Mouse (Mus musculus): ENCODE measurements around the gene Rbm17. TPM values are rescaled to one million over a fixed set of nuclear protein-coding genes. Genes with fewer than 3 reads are reported as not detected.
"Not testable (repeated sequence)": the region's sequence is repeated elsewhere in the genome, so short reads cannot be mapped to it uniquely, and the experiment has no call there.

The Rbm17 gene
- polyA plus RNA-seq, 1 experiment from 2014 or later, result 125 TPM

GRCm38 (mm10) chr2:11606718-11607117, 2.8 kb upstream of the Rbm17 start:
- WGBS, result 81% methylated on average over 4 of the region's 4 CpGs
- not testable (repeated sequence) for H3K9me3 ChIP-seq (ENCODE audit: control insufficient read depth, low read length); H3K4me2 ChIP-seq (ENCODE audit: low read length); H3K36me3 ChIP-seq (ENCODE audit: control insufficient read depth, insufficient read depth, low read length); H3K27ac ChIP-seq (replicated peaks; ENCODE audit: low read depth, low read length); ATAC-seq (ENCODE audit: low FRiP score, low TSS enrichment); H3K27me3 ChIP-seq (ENCODE audit: control insufficient read depth, insufficient read depth, low read length); H3K4me1 ChIP-seq (ENCODE audit: control insufficient read depth, insufficient read depth, low read length); H3K4me3 ChIP-seq (replicated peaks; ENCODE audit: low read depth, low read length); DNase-seq; H3K9ac ChIP-seq (replicated peaks; ENCODE audit: low read length)

- Histone ChIP-seq H3K9ac (replicated peaks; ENCODE audit: low read length) (no peak overlapping the region), H3K27ac (replicated peaks; ENCODE audit: low read depth, low read length) (no peak overlapping the region), H3K4me1 (ENCODE audit: control insufficient read depth, insufficient read depth, low read length) (peaks cover 8% of the 10 kb centered on the region), H3K4me2 (ENCODE audit: low read length) (no peak overlapping the region), H3K36me3 (ENCODE audit: control insufficient read depth, insufficient read depth, low read length) (peaks cover 8% of the 10 kb centered on the region), H3K9me3 (ENCODE audit: control insufficient read depth, low read length) (no peaks in the 10 kb centered on the region), H3K27me3 (ENCODE audit: control insufficient read depth, insufficient read depth, low read length) (no peaks in the 10 kb centered on the region), H3K4me3 (replicated peaks; ENCODE audit: low read depth, low read length) (no peak overlapping the region)
- ATAC-seq (ENCODE audit: low FRiP score, low TSS enrichment) (no peak), DNase-seq (no peak)
Observed at GRCm38 (mm10) chr2:11604911-11605310, 958 bp upstream of the Rbm17 start.

- DNase-seq (peak; percentile 97), ATAC-seq (ENCODE audit: low FRiP score, low TSS enrichment) (peak; percentile 99)
- H3K27ac ChIP-seq (replicated peaks; ENCODE audit: low read depth, low read length), result peak overlapping the region; percentile 72
- H3K4me3 ChIP-seq (replicated peaks; ENCODE audit: low read depth, low read length), result peak overlapping the region; percentile 94
- no peaks in the 10 kb centered on the region for H3K9me3 ChIP-seq (ENCODE audit: control insufficient read depth, low read length)
- WGBS, result under 1% methylated on average over 71 of the region's 78 CpGs
- no peaks in the 10 kb centered on the region for H3K27me3 ChIP-seq (ENCODE audit: control insufficient read depth, insufficient read depth, low read length)
- peaks cover 8% of the 10 kb centered on the region for H3K4me1 ChIP-seq (ENCODE audit: control insufficient read depth, insufficient read depth, low read length)
- peak overlapping the region; percentile 98 for H3K9ac ChIP-seq (replicated peaks; ENCODE audit: low read length)
- H3K4me2 ChIP-seq (ENCODE audit: low read length), result peak overlapping the region; percentile 87
- H3K36me3 ChIP-seq (ENCODE audit: control insufficient read depth, insufficient read depth, low read length), result peaks cover 27% of the 10 kb centered on the region
Observed at GRCm38 (mm10) chr2:11602506-11603489, 1.2 kb downstream of the Rbm17 start.

- Histone ChIP-seq H3K4me1 (ENCODE audit: control insufficient read depth, insufficient read depth, low read length) (peaks cover 8% of the 10 kb centered on the region), H3K36me3 (ENCODE audit: control insufficient read depth, insufficient read depth, low read length) (peaks cover 37% of the 10 kb centered on the region), H3K9ac (replicated peaks; ENCODE audit: low read length) (peak overlapping the region; percentile 98; the same call in 1 of the 2 replicates), H3K27me3 (ENCODE audit: control insufficient read depth, insufficient read depth, low read length) (no peaks in the 10 kb centered on the region), H3K27ac (replicated peaks; ENCODE audit: low read depth, low read length) (no peak overlapping the region), H3K9me3 (ENCODE audit: control insufficient read depth, low read length) (no peaks in the 10 kb centered on the region), H3K4me2 (ENCODE audit: low read length) (peak overlapping the region; percentile 87), H3K4me3 (replicated peaks; ENCODE audit: low read depth, low read length) (peak overlapping the region; percentile 94)
- DNase-seq (no peak), ATAC-seq (ENCODE audit: low FRiP score, low TSS enrichment) (no peak)
- WGBS, result 83% methylated on average over 6 of the region's 6 CpGs
Observed at GRCm38 (mm10) chr2:11601795-11602194, 2.2 kb downstream of the Rbm17 start.

- DNase-seq (no peak), ATAC-seq (ENCODE audit: low FRiP score, low TSS enrichment) (no peak)
- H3K4me1 ChIP-seq (ENCODE audit: control insufficient read depth, insufficient read depth, low read length), result peaks cover 8% of the 10 kb centered on the region
- no peak overlapping the region for H3K4me3 ChIP-seq (replicated peaks; ENCODE audit: low read depth, low read length)
- H3K27ac ChIP-seq (replicated peaks; ENCODE audit: low read depth, low read length), result no peak overlapping the region
- no peaks in the 10 kb centered on the region for H3K27me3 ChIP-seq (ENCODE audit: control insufficient read depth, insufficient read depth, low read length)
- H3K4me2 ChIP-seq (ENCODE audit: low read length), result no peak overlapping the region
- H3K36me3 ChIP-seq (ENCODE audit: control insufficient read depth, insufficient read depth, low read length), result peaks cover 67% of the 10 kb centered on the region
- no peak overlapping the region for H3K9ac ChIP-seq (replicated peaks; ENCODE audit: low read length)
- H3K9me3 ChIP-seq (ENCODE audit: control insufficient read depth, low read length), result no peaks in the 10 kb centered on the region
- WGBS, result 96% methylated on average over 7 of the region's 7 CpGs
Observed at GRCm38 (mm10) chr2:11597906-11598305, 6.0 kb downstream of the Rbm17 start.

- Histone ChIP-seq H3K36me3 (ENCODE audit: control insufficient read depth, insufficient read depth, low read length) (peaks cover 79% of the 10 kb centered on the region), H3K4me2 (ENCODE audit: low read length) (no peak overlapping the region), H3K9ac (replicated peaks; ENCODE audit: low read length) (no peak overlapping the region), H3K27ac (replicated peaks; ENCODE audit: low read depth, low read length) (no peak overlapping the region), H3K9me3 (ENCODE audit: control insufficient read depth, low read length) (no peaks in the 10 kb centered on the region), H3K27me3 (ENCODE audit: control insufficient read depth, insufficient read depth, low read length) (no peaks in the 10 kb centered on the region), H3K4me3 (replicated peaks; ENCODE audit: low read depth, low read length) (no peak overlapping the region), H3K4me1 (ENCODE audit: control insufficient read depth, insufficient read depth, low read length) (peaks cover 2% of the 10 kb centered on the region)
- ATAC-seq (ENCODE audit: low FRiP score, low TSS enrichment) (no peak), DNase-seq (no peak)
- WGBS, result 94% methylated on average over 2 of the region's 2 CpGs
Observed at GRCm38 (mm10) chr2:11596690-11597089, 7.3 kb downstream of the Rbm17 start.

- WGBS, result 97% methylated on average over 4 of the region's 4 CpGs
- Histone ChIP-seq H3K27ac (replicated peaks; ENCODE audit: low read depth, low read length) (no peak overlapping the region), H3K4me2 (ENCODE audit: low read length) (no peak overlapping the region)
Observed at GRCm38 (mm10) chr2:11587996-11588395, 16.0 kb downstream of the Rbm17 start.

GRCm38 (mm10) chr2:11579399-11579798, 24.6 kb downstream of the Rbm17 start:
- no peaks in the 10 kb centered on the region for H3K4me1 ChIP-seq (ENCODE audit: control insufficient read depth, insufficient read depth, low read length)
- peaks cover 8% of the 10 kb centered on the region; the same call in 1 of the 2 replicates for H3K36me3 ChIP-seq (ENCODE audit: control insufficient read depth, insufficient read depth, low read length)
- H3K27me3 ChIP-seq (ENCODE audit: control insufficient read depth, insufficient read depth, low read length), result no peaks in the 10 kb centered on the region
- no peak overlapping the region for H3K4me2 ChIP-seq (ENCODE audit: low read length)
- WGBS, result 94% methylated on average over 4 of the region's 4 CpGs
- no peak overlapping the region for H3K4me3 ChIP-seq (replicated peaks; ENCODE audit: low read depth, low read length)
- ATAC-seq (ENCODE audit: low FRiP score, low TSS enrichment), result no peak
- no peak for DNase-seq
- H3K27ac ChIP-seq (replicated peaks; ENCODE audit: low read depth, low read length), result no peak overlapping the region
- H3K9ac ChIP-seq (replicated peaks; ENCODE audit: low read length), result no peak overlapping the region
- H3K9me3 ChIP-seq (ENCODE audit: control insufficient read depth, low read length), result no peaks in the 10 kb centered on the region

More at GRCm38 (mm10) chr2:11587996-11588395, 16.0 kb downstream of the Rbm17 start:
- Histone ChIP-seq H3K27me3 (ENCODE audit: control insufficient read depth, insufficient read depth, low read length) (no peaks in the 10 kb centered on the region), H3K36me3 (ENCODE audit: control insufficient read depth, insufficient read depth, low read length) (peaks cover 94% of the 10 kb centered on the region), H3K9me3 (ENCODE audit: control insufficient read depth, low read length) (no peaks in the 10 kb centered on the region), H3K4me1 (ENCODE audit: control insufficient read depth, insufficient read depth, low read length) (no peaks in the 10 kb centered on the region), H3K4me3 (replicated peaks; ENCODE audit: low read depth, low read length) (no peak overlapping the region), H3K9ac (replicated peaks; ENCODE audit: low read length) (no peak overlapping the region)
- no peak for DNase-seq
- no peak for ATAC-seq (ENCODE audit: low FRiP score, low TSS enrichment)

- DNase-seq (no peak), ATAC-seq (ENCODE audit: low FRiP score, low TSS enrichment) (no peak)
- Histone ChIP-seq H3K9ac (replicated peaks; ENCODE audit: low read length) (no peak overlapping the region), H3K4me2 (ENCODE audit: low read length) (no peak overlapping the region), H3K4me1 (ENCODE audit: control insufficient read depth, insufficient read depth, low read length) (no peaks in the 10 kb centered on the region), H3K27me3 (ENCODE audit: control insufficient read depth, insufficient read depth, low read length) (no peaks in the 10 kb centered on the region), H3K9me3 (ENCODE audit: control insufficient read depth, low read length) (no peaks in the 10 kb centered on the region), H3K4me3 (replicated peaks; ENCODE audit: low read depth, low read length) (no peak overlapping the region), H3K27ac (replicated peaks; ENCODE audit: low read depth, low read length) (no peak overlapping the region), H3K36me3 (ENCODE audit: control insufficient read depth, insufficient read depth, low read length) (no peaks in the 10 kb centered on the region)
- 94% methylated on average over 6 of the region's 6 CpGs for WGBS
Observed at GRCm38 (mm10) chr2:11578187-11578586, 25.8 kb downstream of the Rbm17 start.
